Mouse (Mus musculus): ENCODE measurements at regions not wholly inside any gene's neighbourhood (a gene's known extent, or its start where the extent isn't known, plus 50 kb on each side); places are given as distances from the start of the nearest gene placed in this dataset.

- no peaks in the 10 kb centered on the region for H3K4me1 ChIP-seq (replicated peaks; ENCODE audit: insufficient read depth, low read length)
- H3K27me3 ChIP-seq (ENCODE audit: insufficient read depth, low read length), result no peaks in the 10 kb centered on the region
- no peak overlapping the region for H3K4me3 ChIP-seq (replicated peaks; ENCODE audit: low read depth, low read length)
- no peak overlapping the region for H3K27ac ChIP-seq
- 84% methylated on average over 2 of the region's 2 CpGs for WGBS
- H3K36me3 ChIP-seq (ENCODE audit: insufficient read depth, low read length), result no peaks in the 10 kb centered on the region
- no peak for TF ChIP-seq CTCF (IDR thresholded peaks at IDR 0.05; ENCODE audit: low read depth)
- no peak overlapping the region for H3K9ac ChIP-seq (ENCODE audit: low read depth, low read length)
- ATAC-seq (replicated peaks; ENCODE audit: low FRiP score, low read depth), result no peak
- no peak for DNase-seq (ENCODE audit: low spot score)
- H3K4me2 ChIP-seq (ENCODE audit: low read length), result no peak overlapping the region
- H3K9me3 ChIP-seq (replicated peaks; ENCODE audit: low read length), result no peaks in the 10 kb centered on the region; the same call in 1 of the 2 replicates
Observed at GRCm38 (mm10) chr12:9271484-9271883, 241.7 kb downstream of the Ttc32 start.

GRCm38 (mm10) chr12:9274181-9274580 is 244.4 kb downstream of the Ttc32 start:
- Histone ChIP-seq H3K9me3 (replicated peaks; ENCODE audit: low read length) (no peaks in the 10 kb centered on the region; the same call in 1 of the 2 replicates), H3K9ac (ENCODE audit: low read depth, low read length) (no peak overlapping the region), H3K4me1 (replicated peaks; ENCODE audit: insufficient read depth, low read length) (no peaks in the 10 kb centered on the region), H3K4me3 (replicated peaks; ENCODE audit: low read depth, low read length) (no peak overlapping the region), H3K4me2 (ENCODE audit: low read length) (no peak overlapping the region), H3K27me3 (ENCODE audit: insufficient read depth, low read length) (no peaks in the 10 kb centered on the region), H3K36me3 (ENCODE audit: insufficient read depth, low read length) (no peaks in the 10 kb centered on the region), H3K27ac (no peak overlapping the region)
- TF ChIP-seq CTCF (IDR thresholded peaks at IDR 0.05; ENCODE audit: low read depth), result no peak
- ATAC-seq (replicated peaks; ENCODE audit: low FRiP score, low read depth) (no peak), DNase-seq (ENCODE audit: low spot score) (no peak)
- 75% methylated on average over 1 of the region's 1 CpGs for WGBS

- Histone ChIP-seq H3K27me3 (ENCODE audit: insufficient read depth, low read length) (no peaks in the 10 kb centered on the region), H3K36me3 (ENCODE audit: insufficient read depth, low read length) (no peaks in the 10 kb centered on the region), H3K9me3 (replicated peaks; ENCODE audit: low read length) (no peaks in the 10 kb centered on the region; the same call in 1 of the 2 replicates), H3K4me1 (replicated peaks; ENCODE audit: insufficient read depth, low read length) (no peaks in the 10 kb centered on the region), H3K4me3 (replicated peaks; ENCODE audit: low read depth, low read length) (no peak overlapping the region), H3K4me2 (ENCODE audit: low read length) (no peak overlapping the region), H3K9ac (ENCODE audit: low read depth, low read length) (no peak overlapping the region), H3K27ac (no peak overlapping the region)
- DNase-seq (ENCODE audit: low spot score), result peak; percentile 56
- peak; percentile 77 for ATAC-seq (replicated peaks; ENCODE audit: low FRiP score, low read depth)
- no peak for TF ChIP-seq CTCF (IDR thresholded peaks at IDR 0.05; ENCODE audit: low read depth)
- WGBS, result 20% methylated on average over 7 of the region's 7 CpGs
Observed at GRCm38 (mm10) chr12:9275697-9276096, 245.9 kb downstream of the Ttc32 start.

- H3K27me3 ChIP-seq (ENCODE audit: insufficient read depth, low read length), result no peaks in the 10 kb centered on the region
- no peak overlapping the region for H3K4me2 ChIP-seq (ENCODE audit: low read length)
- no peak for DNase-seq (ENCODE audit: low spot score)
- 39% methylated on average over 5 of the region's 5 CpGs for WGBS
- H3K4me3 ChIP-seq (replicated peaks; ENCODE audit: low read depth, low read length), result no peak overlapping the region
- no peak for TF ChIP-seq CTCF (IDR thresholded peaks at IDR 0.05; ENCODE audit: low read depth)
- ATAC-seq (replicated peaks; ENCODE audit: low FRiP score, low read depth), result no peak
- no peak overlapping the region for H3K27ac ChIP-seq
- no peaks in the 10 kb centered on the region for H3K4me1 ChIP-seq (replicated peaks; ENCODE audit: insufficient read depth, low read length)
- no peak overlapping the region for H3K9ac ChIP-seq (ENCODE audit: low read depth, low read length)
- H3K9me3 ChIP-seq (replicated peaks; ENCODE audit: low read length), result no peaks in the 10 kb centered on the region; the same call in 1 of the 2 replicates
- no peaks in the 10 kb centered on the region for H3K36me3 ChIP-seq (ENCODE audit: insufficient read depth, low read length)
Observed at GRCm38 (mm10) chr12:9278735-9279134, 248.9 kb downstream of the Ttc32 start.

GRCm38 (mm10) chr12:9279893-9280605 is 250.3 kb downstream of the Ttc32 start:
- WGBS, result 61% methylated on average over 5 of the region's 5 CpGs
- Histone ChIP-seq H3K9me3 (replicated peaks; ENCODE audit: low read length) (no peaks in the 10 kb centered on the region; the same call in 1 of the 2 replicates), H3K27ac (no peak overlapping the region), H3K4me1 (replicated peaks; ENCODE audit: insufficient read depth, low read length) (no peaks in the 10 kb centered on the region), H3K27me3 (ENCODE audit: insufficient read depth, low read length) (no peaks in the 10 kb centered on the region), H3K36me3 (ENCODE audit: insufficient read depth, low read length) (no peaks in the 10 kb centered on the region), H3K9ac (ENCODE audit: low read depth, low read length) (no peak overlapping the region), H3K4me2 (ENCODE audit: low read length) (no peak overlapping the region), H3K4me3 (replicated peaks; ENCODE audit: low read depth, low read length) (no peak overlapping the region)
- no peak for ATAC-seq (replicated peaks; ENCODE audit: low FRiP score, low read depth)
- TF ChIP-seq CTCF (IDR thresholded peaks at IDR 0.05; ENCODE audit: low read depth), result no peak
- DNase-seq (ENCODE audit: low spot score), result no peak

GRCm38 (mm10) chr12:9287271-9287670 is 257.5 kb downstream of the Ttc32 start:
- ATAC-seq (replicated peaks; ENCODE audit: low FRiP score, low read depth), result no peak
- Histone ChIP-seq H3K4me1 (replicated peaks; ENCODE audit: insufficient read depth, low read length) (no peaks in the 10 kb centered on the region), H3K36me3 (ENCODE audit: insufficient read depth, low read length) (no peaks in the 10 kb centered on the region), H3K4me2 (ENCODE audit: low read length) (no peak overlapping the region), H3K9ac (ENCODE audit: low read depth, low read length) (no peak overlapping the region), H3K27me3 (ENCODE audit: insufficient read depth, low read length) (no peaks in the 10 kb centered on the region), H3K27ac (no peak overlapping the region), H3K4me3 (replicated peaks; ENCODE audit: low read depth, low read length) (no peak overlapping the region), H3K9me3 (replicated peaks; ENCODE audit: low read length) (no peaks in the 10 kb centered on the region)
- DNase-seq (ENCODE audit: low spot score), result no peak
- 92% methylated on average over 2 of the region's 2 CpGs for WGBS
- TF ChIP-seq CTCF (IDR thresholded peaks at IDR 0.05; ENCODE audit: low read depth), result no peak; the same call in 1 of the 2 replicates

- H3K4me2 ChIP-seq (ENCODE audit: low read length), result no peak overlapping the region
- TF ChIP-seq CTCF (IDR thresholded peaks at IDR 0.05; ENCODE audit: low read depth), result no peak
- no peak for ATAC-seq (replicated peaks; ENCODE audit: low FRiP score, low read depth)
- no peaks in the 10 kb centered on the region for H3K36me3 ChIP-seq (ENCODE audit: insufficient read depth, low read length)
- H3K27ac ChIP-seq, result no peak overlapping the region
- H3K4me1 ChIP-seq (replicated peaks; ENCODE audit: insufficient read depth, low read length), result no peaks in the 10 kb centered on the region
- DNase-seq (ENCODE audit: low spot score), result no peak
- H3K27me3 ChIP-seq (ENCODE audit: insufficient read depth, low read length), result no peaks in the 10 kb centered on the region
- H3K4me3 ChIP-seq (replicated peaks; ENCODE audit: low read depth, low read length), result no peak overlapping the region
- H3K9ac ChIP-seq (ENCODE audit: low read depth, low read length), result no peak overlapping the region
- H3K9me3 ChIP-seq (replicated peaks; ENCODE audit: low read length), result no peaks in the 10 kb centered on the region
Observed at GRCm38 (mm10) chr12:9292656-9293055, 262.9 kb downstream of the Ttc32 start.
